Mouse (Mus musculus) splenic B cell, adult 2 months (primary cell): ENCODE data around the gene Plekha4.
A peak's percentile ranks its signal among the peaks of the same experiment; 100 is the strongest.

ENCODE experiments used
- DNase-seq: peaks from one replicate; pipeline ENCODE4 v3.0.0-alpha.2; 2011; ENCODE audit warnings: low read depth, low spot score
- H3K27me3 ChIP-seq: 2 replicates; pipeline ENCODE4 v1.6.1; 2012; ENCODE audit warnings: mild to moderate bottlenecking, low read length, moderate library complexity, mixed read lengths; ENCODE audit not compliant: control insufficient read depth, poor library complexity, insufficient read depth, severe bottlenecking
- H3K36me3 ChIP-seq: 2 replicates; pipeline ENCODE4 v1.6.1; 2012; ENCODE audit warnings: mild to moderate bottlenecking, low read length, moderate library complexity, mixed read lengths; ENCODE audit not compliant: control insufficient read depth, poor library complexity, insufficient read depth, severe bottlenecking

The Plekha4 gene

DNA sequence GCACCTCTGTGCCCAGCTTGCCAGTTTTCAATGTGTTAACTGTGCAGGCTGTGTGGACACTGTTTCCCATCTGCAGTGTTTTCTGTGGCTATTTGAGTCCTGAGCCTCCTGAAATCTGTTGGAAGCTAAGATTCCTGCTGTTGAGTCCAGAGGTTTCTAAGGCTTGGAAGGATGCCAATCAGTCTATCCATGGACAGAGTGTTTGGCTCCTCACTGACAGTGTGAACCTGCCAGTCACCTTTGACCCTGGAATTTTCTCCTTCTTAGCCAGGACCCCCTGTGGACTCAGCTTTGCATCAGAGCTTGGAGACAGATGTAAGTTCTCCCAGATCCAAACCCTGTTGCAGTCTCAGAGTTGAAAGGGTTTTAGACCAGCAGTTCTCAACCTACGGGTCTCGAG, 14.1 kb downstream of the Plekha4 start:
- no peak for DNase-seq
- Histone ChIP-seq H3K36me3 (no peaks in the 10 kb centered on the region), H3K27me3 (no peaks in the 10 kb centered on the region)

DNA sequence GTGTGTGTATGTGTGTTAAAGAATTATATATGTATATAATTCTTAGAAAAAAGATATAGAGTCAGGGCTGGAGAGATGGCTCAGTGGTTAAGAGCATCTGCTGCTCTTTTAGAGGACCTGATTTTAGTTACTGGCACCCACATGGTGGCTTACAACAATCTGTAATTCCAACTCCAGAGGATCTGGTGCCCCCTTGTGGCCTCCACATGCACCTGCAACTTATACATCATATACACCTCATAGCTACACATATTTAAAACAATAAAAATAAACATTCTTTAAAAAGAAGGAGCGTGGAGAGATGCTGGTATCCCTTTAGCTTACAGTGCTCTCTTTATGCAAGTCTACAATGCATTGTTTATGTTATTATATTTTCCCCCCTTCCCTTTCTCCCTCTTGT, 18.4 kb downstream of the Plekha4 start:
- no peak for DNase-seq

GRCm38 (mm10) chr7:45549641-45550436, 23.7 kb downstream of the Plekha4 start:
- no peaks in the 10 kb centered on the region for H3K36me3 ChIP-seq
- no peaks in the 10 kb centered on the region; the same call in 1 of the 2 replicates for H3K27me3 ChIP-seq
- DNase-seq: no peak

More for the DNA sequence above, 18.4 kb downstream of the Plekha4 start:
- Histone ChIP-seq H3K36me3 (no peaks in the 10 kb centered on the region), H3K27me3 (no peaks in the 10 kb centered on the region)

GRCm38 (mm10) chr7:45550821-45551511, 24.8 kb downstream of the Plekha4 start:
- DNase-seq: no peak
- H3K36me3 ChIP-seq: no peaks in the 10 kb centered on the region
- H3K27me3 ChIP-seq: no peaks in the 10 kb centered on the region; the same call in 1 of the 2 replicates

DNA sequence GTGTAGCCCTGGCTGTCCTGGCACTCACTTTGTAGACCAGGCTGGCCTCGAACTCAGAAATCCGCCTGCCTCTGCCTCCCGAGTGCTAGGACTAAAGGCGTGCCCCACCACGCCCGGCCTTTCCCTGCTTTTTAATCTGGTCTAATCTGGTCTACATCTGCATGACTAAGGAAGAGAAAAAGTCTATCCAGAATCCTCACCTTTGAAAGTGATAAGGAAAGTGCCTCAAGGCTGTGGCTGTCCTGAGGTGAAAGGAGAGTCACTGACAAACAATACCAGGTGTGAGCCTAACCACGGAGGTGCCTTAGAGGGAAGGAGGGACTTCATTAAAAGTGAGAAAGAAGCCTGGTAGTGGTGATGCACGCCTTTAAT, 25.4 kb downstream of the Plekha4 start:
- no peaks in the 10 kb centered on the region; the same call in 1 of the 2 replicates for H3K27me3 ChIP-seq
- no peak for DNase-seq
- H3K36me3 ChIP-seq: no peaks in the 10 kb centered on the region

DNA sequence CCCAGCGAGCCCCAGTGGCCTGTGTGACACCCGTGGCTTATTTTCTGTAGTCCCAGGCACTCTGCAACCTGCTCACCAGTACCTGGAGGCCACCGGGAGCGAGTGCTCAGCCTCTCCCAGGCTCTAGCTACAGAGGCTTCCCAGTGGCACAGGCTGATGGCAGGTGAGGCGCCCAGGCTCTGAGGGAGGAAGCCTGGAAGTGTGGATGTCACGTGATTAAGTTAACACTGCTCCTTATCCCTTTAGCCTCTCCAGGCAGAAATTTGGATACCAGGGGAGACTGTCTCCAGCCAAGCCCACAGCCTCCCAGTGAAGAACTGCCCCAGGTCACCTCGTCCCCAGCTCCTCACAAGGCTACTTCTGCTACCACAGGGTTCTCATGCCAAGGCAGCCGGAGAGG, 27.4 kb downstream of the Plekha4 start:
- no peaks in the 10 kb centered on the region for H3K36me3 ChIP-seq
- H3K27me3 ChIP-seq: no peaks in the 10 kb centered on the region; the same call in 1 of the 2 replicates
- no peak for DNase-seq

- Histone ChIP-seq H3K27me3 (no peaks in the 10 kb centered on the region; the same call in 1 of the 2 replicates), H3K36me3 (no peaks in the 10 kb centered on the region)
- DNase-seq: no peak
Observed at GRCm38 (mm10) chr7:45553990-45554389, 27.9 kb downstream of the Plekha4 start.

- Histone ChIP-seq H3K27me3 (no peaks in the 10 kb centered on the region; the same call in 1 of the 2 replicates), H3K36me3 (no peaks in the 10 kb centered on the region)
- DNase-seq: no peak
Observed at GRCm38 (mm10) chr7:45554744-45555143, 28.6 kb downstream of the Plekha4 start, which contains the start of gene Hsd17b14. Hsd17b14 (plus strand) TSS chr7:45554893.

DNA sequence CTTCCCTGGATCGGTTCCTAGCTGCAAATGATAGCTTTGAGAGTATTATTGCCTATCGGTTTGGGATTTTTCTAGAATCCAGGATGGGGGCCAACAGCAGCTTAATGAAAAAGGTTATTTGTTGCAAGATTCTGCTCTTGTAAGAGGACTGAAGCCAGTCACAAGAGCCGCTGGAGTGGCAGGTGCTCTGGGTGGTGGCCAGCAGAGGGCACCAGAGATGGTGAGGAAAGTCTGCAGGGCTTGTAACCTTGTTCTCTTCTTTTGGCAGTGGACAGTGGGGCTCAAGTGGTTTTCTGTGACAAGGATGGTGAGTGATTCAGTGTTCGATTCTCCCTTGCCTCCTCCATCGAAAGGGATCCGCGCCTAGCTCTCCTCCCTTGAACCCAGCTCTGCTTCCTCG, 29.7 kb downstream of the Plekha4 start:
- Histone ChIP-seq H3K36me3 (no peaks in the 10 kb centered on the region), H3K27me3 (no peaks in the 10 kb centered on the region; the same call in 1 of the 2 replicates)
- DNase-seq: peak; percentile 88

DNA sequence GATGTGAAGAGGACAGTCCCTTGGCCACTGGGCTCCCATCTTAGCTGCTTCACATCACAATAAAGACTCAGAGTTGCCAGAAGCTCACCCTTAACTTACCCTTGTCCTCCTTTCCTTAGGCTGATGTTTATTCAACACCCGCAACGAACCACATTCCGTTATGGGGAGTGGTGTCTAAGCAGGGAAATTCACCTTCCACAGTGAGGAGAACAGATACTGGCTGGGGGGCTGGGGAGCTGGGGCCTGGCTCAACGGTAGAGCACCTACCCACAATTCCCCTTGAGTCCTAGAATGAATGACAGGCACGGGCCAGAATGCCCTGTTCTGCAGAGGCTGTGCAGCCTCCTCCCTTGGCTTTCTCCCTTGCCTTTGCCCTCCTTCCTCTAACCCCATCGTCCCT, 32.8 kb downstream of the Plekha4 start:
- H3K27me3 ChIP-seq: no peaks in the 10 kb centered on the region
- no peaks in the 10 kb centered on the region for H3K36me3 ChIP-seq
- no peak for DNase-seq

DNA sequence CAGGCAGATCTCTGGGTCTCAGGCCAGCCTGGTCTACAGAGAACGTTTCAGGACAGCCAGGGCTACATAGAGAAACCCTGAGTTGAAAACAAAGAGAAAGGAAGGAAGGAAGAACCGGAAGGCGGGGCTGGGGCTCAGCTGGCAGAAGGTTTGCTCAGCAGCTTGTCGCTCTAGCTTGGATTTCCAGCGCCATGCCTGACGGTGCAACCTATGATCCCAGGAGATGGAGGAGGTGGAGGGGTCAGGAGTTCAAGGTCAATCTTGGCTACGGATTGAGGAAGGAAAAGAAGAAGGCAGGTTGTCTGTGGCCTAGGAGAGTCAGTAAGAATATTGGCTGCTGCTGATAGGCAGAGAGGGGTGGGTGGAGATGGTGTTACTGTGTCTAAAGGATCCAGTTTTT, 34.1 kb downstream of the Plekha4 start:
- Histone ChIP-seq H3K27me3 (no peaks in the 10 kb centered on the region), H3K36me3 (no peaks in the 10 kb centered on the region)
- no peak for DNase-seq

- peak; percentile 87 for DNase-seq
- H3K36me3 ChIP-seq: no peaks in the 10 kb centered on the region
- no peaks in the 10 kb centered on the region for H3K27me3 ChIP-seq
Observed at GRCm38 (mm10) chr7:45560843-45561623, 34.9 kb downstream of the Plekha4 start.

DNA sequence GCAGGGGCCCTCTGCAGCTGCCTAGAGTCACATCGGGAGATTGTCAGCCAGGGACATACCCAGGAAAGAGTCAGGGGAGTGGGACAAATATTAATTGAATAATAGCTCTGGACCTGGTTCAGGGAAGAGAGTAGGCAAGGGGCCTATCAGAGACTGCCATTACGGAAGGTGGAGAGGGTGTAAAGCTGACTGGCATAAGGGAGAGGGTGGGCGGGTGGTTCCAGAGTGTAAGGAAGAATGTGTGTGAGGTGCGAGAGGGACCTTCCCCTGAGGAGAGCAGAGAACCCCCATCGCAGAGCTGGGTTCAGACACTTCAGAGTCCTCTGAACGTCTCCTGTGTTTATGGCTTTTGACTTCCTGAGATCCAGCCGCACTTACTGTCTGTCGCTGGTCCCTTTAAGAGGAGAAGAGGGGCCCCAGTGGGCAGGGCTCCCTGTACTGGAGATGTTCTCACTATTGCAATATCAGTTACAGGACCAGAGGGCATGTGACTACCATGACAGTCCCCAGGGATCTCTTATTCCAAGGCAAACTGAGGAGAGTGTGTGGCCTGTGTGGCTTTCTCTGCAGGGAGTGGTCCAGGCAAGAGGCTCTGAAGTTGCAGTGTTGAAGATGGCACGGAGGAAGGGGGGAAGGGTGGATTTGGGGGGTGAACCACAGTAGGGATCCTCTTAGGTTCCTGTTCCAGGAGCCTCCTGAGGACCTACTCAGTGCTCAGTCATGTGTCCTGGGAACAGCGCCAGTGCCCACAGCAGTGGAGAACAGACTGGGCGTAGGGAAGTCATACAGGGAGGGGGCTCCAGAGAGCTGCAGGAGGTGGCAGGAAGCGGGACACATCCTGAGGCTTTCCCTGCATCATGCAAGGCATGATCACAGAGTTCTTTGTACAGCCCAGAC, 35.7 kb downstream of the Plekha4 start:
- Histone ChIP-seq H3K36me3 (no peaks in the 10 kb centered on the region), H3K27me3 (no peaks in the 10 kb centered on the region)
- DNase-seq: no peak

DNA sequence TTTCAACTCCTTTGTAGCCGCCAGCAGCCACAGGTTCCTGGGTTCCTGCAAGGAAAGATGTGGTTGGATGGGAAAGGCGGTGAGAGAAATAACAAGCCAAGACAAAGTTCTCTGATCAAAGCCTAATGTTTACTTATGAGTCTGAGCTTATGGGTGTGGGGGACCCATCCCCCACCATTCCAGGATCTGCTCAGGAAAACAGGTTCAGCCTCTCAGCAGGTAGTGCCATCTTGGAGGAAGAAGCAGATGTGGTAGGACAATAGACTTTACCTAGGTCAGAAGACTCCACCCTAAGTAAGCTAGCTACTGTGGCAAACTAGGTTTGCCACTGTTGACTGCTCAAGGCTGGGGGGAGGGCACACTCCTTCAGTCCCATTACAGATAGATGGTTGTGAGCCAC, 38.7 kb downstream of the Plekha4 start:
- DNase-seq: no peak
- no peaks in the 10 kb centered on the region for H3K36me3 ChIP-seq
- no peaks in the 10 kb centered on the region for H3K27me3 ChIP-seq
